Mouse (Mus musculus) liver, adult 2 months (tissue): Measurements from ENCODE around the gene Klhl26.

Experiments
- CTCF ChIP-seq: fragments of 200-500 bp; IDR thresholded peaks from 2 replicates; pipeline ENCODE4 v1.5.1; 2011; ENCODE audit warnings: low read depth, low read length, control low read depth
- POLR2A ChIP-seq: fragments of 200-500 bp; IDR thresholded peaks from 2 replicates; pipeline ENCODE4 v1.6.1; 2011; ENCODE audit warnings: low read length, control low read depth; ENCODE audit not compliant: insufficient read depth; ENCODE audit errors: extremely low read depth

- TF ChIP-seq CTCF (no peak), POLR2A (no peak)
These were observed 12.8 kb upstream of the Klhl26 start for GRCm38 (mm10) chr8:70489576-70489975.
